Mouse (Mus musculus) urinary bladder, postnatal 25 days (tissue): ENCODE measurements around the gene B3galt5.

Experiments used
- DNase-seq: peaks from one replicate; pipeline ENCODE4 v3.0.0; 2022; ENCODE audit warnings: low spot score

Gene B3galt5

GRCm38 (mm10) chr16:96235366-96235970 is at the start of gene B3galt5:
TSS of gene B3galt5 (plus strand) at chr16:96235801.
- DNase-seq: no peak

GRCm38 (mm10) chr16:96187619-96188018 is 48.0 kb upstream of the B3galt5 start:
- DNase-seq: no peak

- peak; percentile 100 for DNase-seq
Observed at GRCm38 (mm10) chr16:96191531-96192506, 43.8 kb upstream of the B3galt5 start, which contains the start of gene Lca5l. TSS of gene Lca5l (minus strand) at chr16:96192271.

- DNase-seq: peak; percentile 35
Observed at GRCm38 (mm10) chr16:96199913-96200701, 35.5 kb upstream of the B3galt5 start, which contains the start of gene Sh3bgr. TSS of gene Sh3bgr (plus strand) at chr16:96200450.

- DNase-seq: no peak
Observed at GRCm38 (mm10) chr16:96200702-96201028, 34.9 kb upstream of the B3galt5 start.

- DNase-seq: no peak
Observed at GRCm38 (mm10) chr16:96201485-96202232, 33.9 kb upstream of the B3galt5 start.

GRCm38 (mm10) chr16:96209789-96210188 is 25.8 kb upstream of the B3galt5 start:
- no peak for DNase-seq

- no peak for DNase-seq
Observed at GRCm38 (mm10) chr16:96210856-96211255, 24.7 kb upstream of the B3galt5 start.

GRCm38 (mm10) chr16:96213027-96213426 is 22.6 kb upstream of the B3galt5 start:
- DNase-seq: no peak

GRCm38 (mm10) chr16:96221491-96221890 is 14.1 kb upstream of the B3galt5 start:
- no peak for DNase-seq

GRCm38 (mm10) chr16:96221959-96222358 is 13.6 kb upstream of the B3galt5 start:
- DNase-seq: no peak

- no peak for DNase-seq
Observed at GRCm38 (mm10) chr16:96222452-96222851, 13.1 kb upstream of the B3galt5 start.

GRCm38 (mm10) chr16:96228438-96228837 is 7.2 kb upstream of the B3galt5 start:
- no peak for DNase-seq

- no peak for DNase-seq
Observed at GRCm38 (mm10) chr16:96229044-96229555, 6.5 kb upstream of the B3galt5 start.

GRCm38 (mm10) chr16:96230411-96230810 is 5.2 kb upstream of the B3galt5 start:
- peak; percentile 67 for DNase-seq

GRCm38 (mm10) chr16:96231251-96231650 is 4.3 kb upstream of the B3galt5 start:
- no peak for DNase-seq

GRCm38 (mm10) chr16:96231974-96232373 is 3.6 kb upstream of the B3galt5 start:
- no peak for DNase-seq

- no peak for DNase-seq
Observed at GRCm38 (mm10) chr16:96233996-96234395, 1.6 kb upstream of the B3galt5 start.

- no peak for DNase-seq
Observed at GRCm38 (mm10) chr16:96244496-96244895, 8.9 kb downstream of the B3galt5 start.

- no peak for DNase-seq
Observed at GRCm38 (mm10) chr16:96249635-96250034, 14.0 kb downstream of the B3galt5 start.

GRCm38 (mm10) chr16:96252146-96252545 is 16.5 kb downstream of the B3galt5 start:
- no peak for DNase-seq
